Mouse (Mus musculus): ENCODE data around the gene Camta1.

Gene Camta1

GRCm38 (mm10) chr4:151229073-151229472, 632.6 kb downstream of the Camta1 start:
- no peak for DNase-seq (ENCODE audit: inconsistent age in 2 of 2, low spot score in 1 of 2)

- no peak for DNase-seq (ENCODE audit: inconsistent age in 2 of 2, low spot score in 1 of 2)
These were observed 635.2 kb downstream of the Camta1 start for GRCm38 (mm10) chr4:151226496-151226895.

GRCm38 (mm10) chr4:151224017-151224416, 637.7 kb downstream of the Camta1 start:
- DNase-seq (ENCODE audit: inconsistent age in 2 of 2, low spot score in 1 of 2): no peak

- DNase-seq (ENCODE audit: inconsistent age in 2 of 2, low spot score in 1 of 2): no peak
These were observed 638.2 kb downstream of the Camta1 start for GRCm38 (mm10) chr4:151223263-151223996.

- DNase-seq (ENCODE audit: inconsistent age in 2 of 2, low spot score in 1 of 2): no peak
These were observed 639.0 kb downstream of the Camta1 start for GRCm38 (mm10) chr4:151222635-151223034.

- DNase-seq (ENCODE audit: inconsistent age in 2 of 2, low spot score in 1 of 2): no peak
These were observed 645.0 kb downstream of the Camta1 start for GRCm38 (mm10) chr4:151216553-151217292.

GRCm38 (mm10) chr4:151215866-151216265, 645.8 kb downstream of the Camta1 start:
- DNase-seq (ENCODE audit: inconsistent age in 2 of 2, low spot score in 1 of 2): no peak

- DNase-seq (ENCODE audit: inconsistent age in 2 of 2, low spot score in 1 of 2): no peak
These were observed 646.5 kb downstream of the Camta1 start for GRCm38 (mm10) chr4:151215179-151215578.

GRCm38 (mm10) chr4:151213475-151213874, 648.2 kb downstream of the Camta1 start:
- no peak for DNase-seq (ENCODE audit: inconsistent age in 2 of 2, low spot score in 1 of 2)

- no peak for DNase-seq (ENCODE audit: inconsistent age in 2 of 2, low spot score in 1 of 2)
These were observed 649.7 kb downstream of the Camta1 start for GRCm38 (mm10) chr4:151211992-151212391.

GRCm38 (mm10) chr4:151207566-151207965, 654.1 kb downstream of the Camta1 start:
- no peak for DNase-seq (ENCODE audit: inconsistent age in 2 of 2, low spot score in 1 of 2)

GRCm38 (mm10) chr4:151202891-151203290, 658.8 kb downstream of the Camta1 start:
- DNase-seq (ENCODE audit: inconsistent age in 2 of 2, low spot score in 1 of 2): no peak

- no peak for DNase-seq (ENCODE audit: inconsistent age in 2 of 2, low spot score in 1 of 2)
These were observed 661.4 kb downstream of the Camta1 start for GRCm38 (mm10) chr4:151200316-151200715.

- no peak for DNase-seq (ENCODE audit: inconsistent age in 2 of 2, low spot score in 1 of 2)
These were observed 666.5 kb downstream of the Camta1 start for GRCm38 (mm10) chr4:151195126-151195525.

GRCm38 (mm10) chr4:151194715-151195097, 667.0 kb downstream of the Camta1 start:
- no peak for DNase-seq (ENCODE audit: inconsistent age in 2 of 2, low spot score in 1 of 2)

GRCm38 (mm10) chr4:151194030-151194714, 667.5 kb downstream of the Camta1 start:
- DNase-seq (ENCODE audit: inconsistent age in 2 of 2, low spot score in 1 of 2): no peak

- DNase-seq (ENCODE audit: inconsistent age in 2 of 2, low spot score in 1 of 2): peak; percentile 53 to 85
These were observed 675.2 kb downstream of the Camta1 start for GRCm38 (mm10) chr4:151186447-151186846.

GRCm38 (mm10) chr4:151185750-151186149, 675.9 kb downstream of the Camta1 start:
- peak in 1 of 2 experiments; percentile 31 for DNase-seq (ENCODE audit: inconsistent age in 2 of 2, low spot score in 1 of 2)

GRCm38 (mm10) chr4:151180394-151180902, 681.2 kb downstream of the Camta1 start:
- no peak for DNase-seq (ENCODE audit: inconsistent age in 2 of 2, low spot score in 1 of 2)

- DNase-seq (ENCODE audit: inconsistent age in 2 of 2, low spot score in 1 of 2): no peak
These were observed 682.0 kb downstream of the Camta1 start for GRCm38 (mm10) chr4:151179639-151180038.

GRCm38 (mm10) chr4:151178970-151179378, 682.7 kb downstream of the Camta1 start:
- no peak for DNase-seq (ENCODE audit: inconsistent age in 2 of 2, low spot score in 1 of 2)

- peak; percentile 22 to 40 for DNase-seq (ENCODE audit: inconsistent age in 2 of 2, low spot score in 1 of 2)
These were observed 689.1 kb downstream of the Camta1 start for GRCm38 (mm10) chr4:151172526-151172925.
